Mouse (Mus musculus) embryo, embryonic 11.5 days (tissue): Measurements from ENCODE around the gene Eef1g.
A peak's percentile ranks its signal among the peaks of the same experiment; 100 is the strongest.
"Not testable (repeated sequence)": the region's sequence is repeated elsewhere in the genome, so short reads cannot be mapped to it uniquely, and the experiment has no call there.

Source experiments
- DNase-seq: peaks from one replicate; pipeline ENCODE4 v3.0.0-alpha.2; 2012; ENCODE audit warnings: low read depth, low spot score

Eef1g gene

DNA sequence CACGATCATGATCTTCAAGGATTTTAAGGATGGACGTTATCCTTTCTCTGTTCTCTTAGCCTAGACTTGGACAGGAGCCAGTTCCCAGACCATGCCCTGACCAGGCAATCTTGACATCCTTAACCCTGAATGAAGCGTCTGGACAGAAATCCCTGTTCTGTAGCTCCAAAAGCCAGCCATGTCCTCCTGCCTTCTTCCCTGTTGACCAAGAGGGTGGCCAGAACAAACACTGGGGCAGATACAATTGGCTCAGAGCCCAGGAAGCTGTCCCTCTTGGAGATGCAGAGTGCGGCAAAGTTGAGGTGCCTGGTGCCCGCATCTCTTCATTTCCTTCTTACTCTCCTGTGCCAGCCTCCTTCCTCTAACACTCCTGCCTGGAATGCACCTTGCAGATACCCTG is 19.1 kb downstream of the Eef1g start:
- no peak for DNase-seq

DNA sequence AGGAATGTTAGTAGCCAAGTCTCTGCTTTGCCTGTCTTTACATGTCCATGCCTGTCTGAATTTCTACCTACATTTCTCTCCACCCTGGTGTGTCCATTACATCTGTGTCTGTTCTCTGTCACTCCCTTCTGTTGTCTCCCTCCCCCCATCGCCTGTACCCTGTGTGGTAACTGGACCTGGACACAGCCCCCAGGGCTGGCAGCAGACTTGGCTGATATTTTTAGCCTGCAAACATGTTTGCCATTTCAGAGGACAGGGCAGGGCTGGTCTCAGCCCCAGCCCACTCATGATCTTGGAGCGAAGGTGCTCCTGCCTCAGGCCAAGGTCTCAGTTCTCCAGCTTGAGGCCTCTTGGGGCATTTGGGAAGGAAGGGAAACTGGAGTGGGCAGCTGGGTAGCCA is 21.0 kb downstream of the Eef1g start:
- no peak for DNase-seq

DNA sequence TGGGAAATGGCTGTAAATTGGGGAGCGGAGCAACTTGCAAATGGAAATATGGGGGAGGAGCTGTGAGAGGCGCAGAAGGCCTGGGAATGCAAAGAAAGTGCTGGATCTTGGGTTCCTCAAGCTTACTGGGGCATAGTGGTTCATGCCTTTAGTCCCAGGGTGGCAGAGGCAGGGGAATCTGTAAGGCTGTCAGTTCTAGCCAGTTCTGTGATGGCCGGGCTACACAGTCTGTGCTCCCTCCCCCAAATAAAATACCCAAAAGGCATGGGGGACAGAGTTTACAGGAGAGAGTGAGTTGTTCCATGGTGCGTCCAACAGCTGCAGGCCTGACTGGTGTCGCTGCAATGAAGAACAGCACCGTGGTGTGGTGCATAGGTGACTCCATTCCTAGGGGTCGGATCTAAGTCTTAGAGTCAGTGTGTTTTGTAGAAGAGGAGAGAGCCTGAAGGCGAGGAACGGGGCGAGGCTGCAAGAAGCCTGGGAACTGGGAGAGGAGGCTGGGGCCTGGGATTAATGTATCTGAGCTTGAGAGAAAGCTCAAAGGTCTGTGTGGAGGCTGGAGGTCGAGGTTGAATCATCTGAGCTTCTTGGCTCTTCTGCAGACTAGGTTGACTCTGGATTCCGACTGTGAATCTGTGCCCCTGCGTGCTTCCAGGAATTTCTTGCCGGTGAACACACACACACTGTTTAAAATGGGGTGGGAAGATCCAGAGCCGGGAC is 21.7 kb downstream of the Eef1g start:
- DNase-seq = no peak

DNA sequence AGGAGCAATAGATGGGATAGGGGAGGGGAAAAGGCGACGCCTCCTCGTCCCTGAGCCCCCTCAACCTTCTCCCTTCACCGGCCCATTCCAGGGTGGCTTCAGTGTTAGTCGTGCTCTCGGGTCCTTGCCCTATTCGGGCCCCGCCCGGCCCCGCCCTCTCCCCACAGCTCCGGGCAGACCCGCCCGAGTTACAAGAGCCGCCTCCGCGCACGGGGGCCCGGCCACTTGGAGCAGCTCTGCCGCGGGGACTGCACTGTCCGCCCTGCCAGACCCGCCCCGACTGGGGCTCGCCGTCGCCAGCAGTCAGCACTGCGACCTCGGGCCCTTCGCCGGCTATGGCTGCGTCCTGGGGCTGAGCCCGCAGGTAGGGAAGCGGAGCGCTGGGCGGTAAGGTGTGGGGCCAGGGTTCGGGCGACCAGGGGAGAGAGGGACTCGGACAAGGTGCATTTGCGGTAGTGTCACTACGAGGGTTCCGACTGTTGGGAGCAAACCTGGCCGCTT is 22.3 kb downstream of the Eef1g start, which contains the start of gene Ahnak:
TSS of gene Ahnak (plus strand) at position 219 of the 501 bp plus-strand sequence.
- no peak for DNase-seq

DNA sequence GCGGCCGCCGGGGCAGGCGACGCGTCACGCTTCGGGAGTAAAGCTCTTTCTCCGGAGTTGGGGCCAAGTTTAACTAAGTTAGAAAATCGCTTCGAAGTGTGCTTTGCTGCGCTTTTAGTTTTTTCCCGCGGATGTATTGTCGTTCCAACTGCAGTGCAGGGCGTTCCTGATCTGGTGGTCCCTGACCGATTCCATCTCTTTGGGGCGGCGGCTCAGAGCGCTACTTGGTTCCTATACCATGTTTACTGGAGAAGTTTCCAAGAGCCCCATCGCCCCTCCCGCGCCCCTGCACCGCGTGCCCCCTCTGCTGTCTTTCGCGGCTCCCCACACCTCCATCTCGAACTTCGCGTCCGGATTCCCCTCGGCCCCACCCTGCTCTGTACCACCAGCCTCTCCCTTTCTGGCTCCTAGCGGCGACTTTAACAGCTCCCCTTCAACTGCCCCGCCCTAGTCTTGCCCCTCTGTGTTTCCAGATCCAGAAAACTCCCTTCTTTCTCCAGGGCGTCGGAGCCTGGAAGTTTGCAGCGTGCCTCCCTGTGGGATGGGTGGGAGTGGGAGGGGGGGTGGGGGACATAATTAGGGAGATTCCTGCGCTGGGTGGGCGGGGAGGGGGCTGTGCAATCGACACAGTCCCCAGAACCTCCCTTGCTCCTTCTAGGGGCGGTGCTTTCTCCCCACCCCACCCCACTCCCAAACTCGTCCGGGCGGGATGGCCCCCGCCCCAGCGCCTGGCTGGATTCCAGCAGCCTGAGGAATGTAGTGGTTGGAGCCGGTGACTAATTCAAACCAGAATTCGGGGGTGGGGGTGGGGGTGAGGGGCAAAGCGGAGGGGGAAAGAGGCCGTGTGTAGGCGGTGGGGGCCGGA is 23.0 kb downstream of the Eef1g start:
- DNase-seq = peak; percentile 78

DNA sequence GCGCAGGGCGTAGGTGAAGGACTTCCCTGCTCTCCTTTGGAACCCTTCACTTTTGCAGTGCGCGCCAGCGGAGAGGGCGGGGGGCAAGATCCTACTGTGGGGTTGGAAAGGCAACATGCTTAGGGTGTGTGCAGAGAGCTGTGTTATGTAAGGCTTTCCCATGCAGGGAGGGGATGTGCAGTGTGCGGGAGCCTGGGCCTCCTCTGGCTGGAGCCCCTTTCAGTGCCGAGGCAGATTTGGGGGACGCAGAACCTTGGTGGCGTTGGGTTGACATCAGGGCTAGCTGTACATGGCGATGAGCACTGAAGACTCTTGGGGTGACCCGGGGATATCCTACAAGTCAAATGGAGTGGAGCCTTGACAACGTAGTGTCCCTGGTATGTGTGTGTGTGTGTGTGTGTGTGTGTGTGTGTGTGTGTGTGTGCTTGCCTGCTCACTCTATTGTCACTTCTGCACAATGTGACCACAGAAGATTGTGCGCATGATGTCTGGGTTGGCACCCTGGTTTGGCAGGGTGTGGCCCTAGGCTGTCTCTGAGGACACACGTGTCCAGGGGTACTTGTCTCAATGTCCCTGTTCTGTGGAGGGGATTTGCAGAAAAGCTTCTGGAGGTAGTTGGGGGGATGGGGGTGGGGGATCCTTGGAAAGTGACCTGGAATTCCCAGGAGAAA is 23.7 kb downstream of the Eef1g start:
- no peak for DNase-seq

DNA sequence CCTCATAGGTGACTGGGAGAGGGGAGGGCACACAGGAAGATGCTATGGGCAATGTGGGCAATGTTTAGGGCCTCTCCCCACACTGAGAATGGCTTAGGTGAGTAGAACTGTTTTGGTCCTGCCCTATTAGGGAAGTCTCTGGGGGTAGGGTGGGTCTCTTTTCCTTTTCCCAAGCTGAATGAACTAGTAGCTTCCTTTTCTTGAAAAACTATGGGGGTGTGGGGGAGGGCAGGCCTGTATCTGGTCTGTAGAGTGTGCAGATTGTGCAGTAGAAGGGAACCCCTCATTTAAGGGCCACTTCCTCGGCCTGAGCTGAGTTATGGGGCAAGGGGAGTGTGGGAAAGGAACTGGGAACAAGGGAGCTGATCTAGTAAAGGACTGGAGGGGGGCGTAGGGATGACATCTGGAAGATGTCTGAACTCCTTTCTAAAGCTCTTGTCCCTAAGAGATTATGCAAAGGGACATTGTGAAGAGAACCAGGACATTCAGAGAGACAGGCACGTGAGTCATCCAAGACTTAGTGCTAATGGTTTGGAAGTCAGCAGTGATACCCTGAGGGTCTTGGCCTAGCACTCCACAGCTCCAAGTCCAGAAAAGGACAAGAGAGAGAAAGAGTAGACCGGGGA is 24.5 kb downstream of the Eef1g start:
- no peak for DNase-seq

DNA sequence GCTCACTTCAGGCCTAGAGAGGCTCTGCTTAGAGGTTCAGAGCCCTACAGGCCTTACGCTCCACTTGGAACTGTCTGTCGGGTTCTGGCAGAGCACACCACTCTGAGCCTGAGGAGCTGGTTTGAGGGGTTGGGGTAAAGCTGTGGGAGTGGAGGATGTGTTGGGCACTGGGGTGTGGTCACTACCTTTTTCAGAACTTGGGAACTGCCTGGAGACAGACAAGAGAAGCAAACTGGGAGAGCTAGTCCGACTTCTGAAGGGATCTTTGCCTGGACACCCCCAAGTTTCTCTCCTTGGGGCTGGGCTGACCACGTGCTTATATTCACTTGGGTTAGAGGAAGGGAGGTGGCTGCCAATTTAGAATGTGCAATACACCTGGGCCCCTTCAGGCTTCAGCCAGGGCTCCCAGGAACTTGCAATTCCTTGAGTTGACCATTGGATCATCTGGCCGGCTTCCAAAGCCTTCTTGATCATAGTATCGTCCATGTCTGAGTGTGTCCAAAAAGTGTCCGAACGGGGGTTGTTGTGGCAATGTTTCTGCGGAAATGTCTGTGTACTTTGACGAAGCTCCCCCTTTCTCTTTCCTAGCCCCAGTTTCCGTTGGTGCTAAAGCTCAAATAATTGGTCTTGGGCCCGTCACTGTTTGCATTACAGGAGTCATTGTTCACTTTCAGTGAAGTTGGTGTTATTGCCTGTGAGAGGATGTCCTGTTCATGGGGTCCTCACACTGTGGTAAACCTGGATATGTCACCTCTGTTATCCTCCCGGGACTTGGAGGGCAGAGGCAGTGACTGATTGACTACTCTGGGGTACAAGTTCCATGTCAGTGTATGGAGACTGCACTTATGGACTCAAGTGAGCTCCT is 25.3 kb downstream of the Eef1g start:
- no peak for DNase-seq

DNA sequence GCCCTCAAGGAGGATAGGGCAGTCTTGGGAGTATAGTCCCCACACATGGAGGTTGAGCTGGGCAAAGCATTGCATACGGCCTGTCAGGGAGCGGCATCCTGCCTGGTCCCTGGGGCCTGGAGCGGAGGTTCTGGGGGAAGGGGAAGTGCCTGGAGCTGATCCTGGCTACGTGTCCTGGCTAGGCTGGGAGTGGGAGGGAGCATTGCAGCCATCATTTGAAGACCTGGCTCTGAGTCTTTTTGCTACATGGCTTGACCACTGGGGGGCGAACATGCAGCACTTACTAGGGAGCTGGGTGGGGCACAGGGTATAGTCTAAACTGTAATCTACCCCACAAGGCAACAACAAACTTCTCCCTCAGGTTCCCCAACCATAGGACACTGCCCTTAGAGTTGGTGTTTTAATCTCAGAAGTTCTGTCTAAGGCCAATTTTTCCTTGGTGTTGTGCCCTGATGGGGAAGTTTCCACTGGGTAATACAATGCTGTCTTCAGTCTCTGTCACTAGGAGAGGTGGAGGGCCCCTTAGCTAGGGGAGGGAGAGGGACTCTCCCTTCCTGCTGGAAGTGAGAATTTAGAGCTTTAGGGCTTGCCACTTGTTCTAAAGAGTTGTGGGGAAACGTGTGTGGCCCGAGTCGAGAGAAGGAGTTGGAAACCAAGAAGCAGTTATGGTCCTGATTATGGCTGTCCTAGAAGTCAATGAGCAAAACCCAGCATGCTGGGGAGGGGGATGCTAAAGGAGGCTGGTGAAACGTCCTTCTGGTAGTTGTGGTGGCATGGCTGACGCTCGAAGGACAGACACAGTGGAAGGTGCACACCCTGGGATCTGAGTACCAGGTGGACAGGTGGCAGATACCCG is 26.2 kb downstream of the Eef1g start:
- DNase-seq = peak; percentile 46

DNA sequence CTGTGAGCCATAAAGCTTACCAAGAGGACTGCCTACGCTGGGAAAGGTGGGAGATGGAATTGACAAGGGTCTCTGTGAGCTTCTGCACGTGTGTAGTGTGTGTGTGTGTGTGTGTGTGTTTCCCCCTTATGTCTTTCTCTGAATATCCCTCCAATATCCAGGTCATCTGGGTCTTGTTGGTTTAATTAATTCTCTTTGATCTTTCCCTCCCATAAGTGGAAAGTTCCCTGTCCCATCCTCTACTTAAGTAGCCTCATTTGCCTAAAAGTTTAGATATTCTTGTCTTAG is 26.7 kb downstream of the Eef1g start:
- DNase-seq = no peak

DNA sequence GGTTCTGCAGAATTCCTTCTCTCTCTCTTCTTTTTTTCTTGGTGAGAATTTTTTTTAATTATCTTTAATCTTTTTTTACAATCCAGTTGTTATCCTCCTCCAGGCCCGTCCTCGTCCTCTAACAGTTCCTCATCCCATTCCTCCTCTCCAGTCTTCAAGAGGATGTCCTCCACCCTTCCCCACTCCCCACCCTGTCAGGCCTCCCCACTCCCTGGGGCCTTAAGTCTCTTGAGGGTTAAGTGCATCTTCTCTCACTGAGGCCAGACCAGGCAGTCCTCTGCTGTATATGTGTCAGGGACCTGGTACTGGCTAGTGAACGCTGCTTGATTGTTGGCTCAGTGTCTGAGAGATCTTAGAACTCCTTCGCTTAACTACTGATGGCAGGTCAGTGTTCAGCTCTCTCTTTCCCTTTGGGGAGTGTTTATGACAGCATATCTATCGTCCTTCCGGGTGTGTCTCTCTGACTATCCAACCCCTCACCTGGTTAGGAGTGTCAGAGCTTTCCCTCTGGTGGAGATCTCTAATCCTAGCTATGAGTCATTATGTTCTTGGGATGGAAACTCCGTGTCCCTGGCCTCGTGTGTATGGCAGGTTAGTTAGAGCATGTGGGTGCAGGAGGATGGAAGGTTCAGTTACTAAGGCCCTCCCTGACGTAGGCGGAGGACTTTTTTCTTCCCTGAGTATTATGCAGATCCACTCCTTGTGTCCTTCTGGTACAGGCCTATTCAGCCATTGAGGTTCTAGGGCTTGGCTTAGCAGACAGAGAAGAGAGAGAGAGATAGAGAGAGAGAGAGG is 28.2 kb downstream of the Eef1g start:
- no peak for DNase-seq

DNA sequence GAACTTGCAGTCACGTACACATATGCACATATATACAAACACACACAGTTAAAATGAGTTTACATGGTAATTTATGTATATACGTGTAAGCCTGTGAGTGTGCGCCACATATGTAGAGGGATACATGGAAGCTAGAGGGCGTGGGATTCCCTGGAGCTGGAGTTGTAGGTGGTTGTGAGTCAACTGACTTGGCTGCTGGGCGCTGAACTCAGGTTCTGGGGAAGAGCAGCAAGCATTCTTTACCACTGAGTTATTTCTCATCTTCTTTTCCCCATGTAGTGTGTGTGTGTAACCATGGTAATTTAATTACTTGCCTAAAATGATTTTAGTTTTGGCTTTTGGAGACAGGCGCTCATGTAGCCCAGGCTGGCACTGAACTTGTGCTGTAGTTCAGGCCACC is 29.8 kb downstream of the Eef1g start:
- DNase-seq = no peak

DNA sequence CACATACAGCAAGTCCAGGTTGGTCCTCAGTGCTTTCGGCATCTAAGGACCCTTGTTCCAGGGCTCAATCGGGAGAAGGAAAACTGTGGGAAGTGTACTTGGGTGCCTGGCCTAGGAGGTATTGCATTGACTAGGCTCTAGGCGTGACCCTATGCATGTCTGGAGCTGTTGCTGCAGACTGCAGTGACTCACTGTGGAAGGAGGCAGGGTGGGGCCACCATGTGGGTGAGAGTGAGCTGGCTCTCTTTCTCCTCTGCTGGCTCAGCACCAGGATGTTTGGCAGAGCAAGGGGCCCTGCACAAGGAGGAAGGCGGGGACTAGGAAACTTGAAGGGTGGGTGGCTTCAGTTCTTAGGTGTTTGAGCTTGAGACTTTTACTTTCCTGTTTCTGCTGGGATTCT is 30.7 kb downstream of the Eef1g start:
- DNase-seq = no peak

DNA sequence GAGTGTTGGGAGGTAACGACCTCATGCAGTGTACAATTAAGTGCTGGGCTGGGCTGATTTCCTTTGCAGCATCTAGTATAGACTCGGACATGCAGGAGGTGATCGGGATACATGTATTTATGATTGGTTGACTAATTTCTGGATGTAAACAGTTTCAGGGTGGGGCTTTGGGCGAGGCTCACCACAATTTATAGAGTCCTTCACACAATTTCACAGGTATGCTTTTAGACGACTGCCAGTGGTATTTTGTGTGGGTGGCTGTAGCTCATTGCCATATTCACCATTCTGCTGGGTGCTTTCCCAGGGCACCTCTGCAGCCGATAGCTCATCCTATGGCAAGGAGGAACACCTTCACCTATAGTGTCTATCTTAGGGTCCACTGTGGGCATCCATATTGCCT is 31.7 kb downstream of the Eef1g start:
- no peak for DNase-seq

DNA sequence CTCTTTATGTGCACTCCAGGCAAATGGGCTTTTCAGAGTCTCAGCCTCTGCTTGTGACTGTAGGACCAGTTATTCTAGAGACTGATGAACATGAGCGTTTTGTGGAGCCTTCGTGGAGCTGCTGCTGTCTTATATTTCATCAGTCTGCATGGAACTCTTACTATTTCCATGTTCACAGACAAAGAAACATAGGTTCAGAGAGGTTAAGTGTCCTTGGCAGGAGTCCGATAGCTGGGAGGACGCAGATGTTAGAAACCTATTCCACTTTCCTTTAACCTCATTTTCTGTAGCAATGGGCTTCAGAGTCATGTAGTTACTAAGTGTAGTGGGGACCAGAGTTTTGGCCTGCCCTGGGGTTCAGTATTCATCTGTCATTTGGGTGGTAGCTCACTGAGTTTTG is 32.4 kb downstream of the Eef1g start:
- no peak for DNase-seq

DNA sequence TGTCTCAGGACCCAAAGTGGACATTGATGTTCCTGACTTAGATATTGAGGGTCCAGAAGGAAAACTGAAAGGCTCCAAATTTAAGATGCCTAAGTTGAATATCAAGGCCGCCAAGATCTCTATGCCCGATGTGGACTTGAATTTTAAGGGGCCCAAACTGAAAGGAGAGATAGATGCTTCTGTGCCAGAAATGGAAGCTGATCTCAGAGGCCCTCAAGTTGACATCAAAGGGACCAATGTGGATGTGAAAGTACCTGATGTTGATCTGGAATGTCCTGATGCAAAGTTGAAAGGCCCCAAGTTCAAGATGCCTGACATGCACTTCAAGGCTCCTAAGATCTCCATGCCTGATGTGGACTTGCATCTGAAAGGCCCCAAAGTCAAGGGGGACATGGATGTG is 40.1 kb downstream of the Eef1g start:
- not testable (repeated sequence) for DNase-seq

DNA sequence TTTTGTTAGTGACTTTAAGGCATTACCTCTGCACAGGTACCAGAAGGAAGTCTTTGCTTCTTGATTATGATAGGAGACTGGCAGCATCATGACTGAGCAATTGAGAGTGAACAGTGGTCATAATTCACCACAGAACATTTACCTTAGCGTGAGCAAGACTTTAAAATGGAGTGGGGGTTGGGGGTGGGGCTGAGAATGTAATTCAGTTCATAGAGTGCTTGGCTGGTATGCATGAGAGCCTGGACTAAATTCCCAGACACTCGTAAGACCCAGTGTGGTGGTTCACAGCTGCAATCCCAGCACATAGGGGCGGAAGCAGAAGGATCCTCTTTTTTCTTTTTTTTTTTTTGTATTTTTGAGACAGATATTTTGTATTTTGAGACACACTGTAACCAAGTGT is 52.5 kb downstream of the Eef1g start:
- DNase-seq = no peak

DNA sequence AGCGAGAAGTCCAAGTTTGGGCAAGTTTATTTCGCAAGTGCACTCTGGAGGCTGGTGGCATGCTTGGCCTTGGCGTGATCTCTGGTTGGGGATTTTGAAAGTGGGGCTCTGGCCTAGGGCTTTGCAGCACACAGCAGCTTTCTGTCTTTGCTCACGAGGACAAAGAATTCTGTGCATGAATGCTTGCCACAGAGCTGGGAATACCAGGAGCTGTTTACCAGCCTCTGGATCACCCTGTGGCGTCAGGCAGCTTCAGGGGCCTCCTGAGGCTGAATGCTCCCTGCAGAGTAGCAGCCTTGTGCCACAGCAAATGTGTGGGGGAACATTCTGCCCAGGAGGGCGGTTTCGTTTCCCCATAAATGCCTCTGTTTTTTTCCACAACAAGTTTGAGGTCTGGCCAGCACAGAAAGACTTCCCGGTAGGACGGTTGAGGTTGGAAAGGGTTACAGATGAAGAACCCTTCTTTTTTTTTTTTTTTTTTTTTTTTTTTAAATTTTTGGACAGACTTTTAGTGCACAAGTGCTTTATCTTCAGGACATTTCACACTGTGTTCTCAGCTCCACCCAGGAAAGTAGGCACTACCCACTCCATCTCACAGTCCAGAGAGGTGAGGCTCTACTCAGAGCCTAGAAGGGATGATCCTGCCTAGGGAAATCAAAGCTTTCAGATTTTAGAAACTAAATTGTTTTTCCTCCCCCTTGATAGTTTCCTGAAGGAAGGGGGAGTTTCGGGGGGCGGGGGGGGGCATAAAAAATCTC is 56.4 kb downstream of the Eef1g start:
- DNase-seq = no peak
